In the genomic region with DNA sequence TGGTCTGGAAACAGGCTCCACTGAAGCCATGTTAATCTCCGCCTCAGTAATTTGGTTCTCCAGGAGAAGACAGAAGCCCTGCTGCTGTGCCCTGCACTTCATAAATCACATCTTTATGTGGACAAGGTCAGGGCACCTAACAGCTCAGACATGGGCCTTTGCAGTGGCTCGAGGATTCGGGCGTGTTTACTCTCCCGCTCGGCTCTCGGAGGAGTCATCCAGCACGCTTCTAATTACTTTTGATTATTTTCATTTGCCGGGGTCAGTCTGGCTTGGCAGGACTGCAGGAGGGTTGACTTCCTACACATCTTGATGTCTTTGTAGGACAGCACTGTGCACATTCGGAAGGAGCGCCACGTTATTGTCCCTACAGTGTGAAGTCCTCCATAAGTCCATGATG, we compare ENCODE assay signal across 14 mouse cellular contexts.
DNase-seq lines count a peak whose midpoint lies in the region; ATAC-seq lines count a peak whose summit lies in the region.
"Had no signal": no experiment of that assay in that cellular context is flagged by ENCODE, and none has a peak within 500 bp of the region (broad histone marks: within the 10 kb centered on the region; RNA-seq: fewer than 3 reads in every experiment).

No protein-coding gene starts in this region.

- H3K27me3 ChIP-seq in heart, embryonic 13.5 days (replicated peaks) = no peaks in the 10 kb centered on the region
- no peaks in the 10 kb centered on the region for H3K27me3 ChIP-seq in heart, embryonic 11.5 days (ENCODE audit: control insufficient read depth, insufficient read depth, low read length)
- H3K27me3 ChIP-seq in lung, embryonic 16.5 days (ENCODE audit: control insufficient read depth, insufficient read depth, low read depth, low read length) = no peaks in the 10 kb centered on the region
- no peaks in the 10 kb centered on the region for H3K27me3 ChIP-seq in neural tube, embryonic 11.5 days (ENCODE audit: control insufficient read depth, insufficient read depth, low read length)

- H3K4me2 ChIP-seq in heart, embryonic 13.5 days = no peak overlapping the region
- H3K4me2 ChIP-seq in heart, embryonic 11.5 days = no peak overlapping the region
- H3K4me2 ChIP-seq in lung, embryonic 16.5 days (ENCODE audit: low read depth, low read length) = peak overlapping the region; percentile 43
- H3K4me2 ChIP-seq in neural tube, embryonic 11.5 days (ENCODE audit: low read depth) = no peak overlapping the region
- H3K4me2 ChIP-seq: hindbrain, embryonic 12.5 days; liver, embryonic 15.5 days had no signal

- H3K36me3 ChIP-seq in heart, embryonic 13.5 days = no peaks in the 10 kb centered on the region
- no peaks in the 10 kb centered on the region for H3K36me3 ChIP-seq in heart, embryonic 11.5 days (ENCODE audit: control insufficient read depth, insufficient read depth, low read length)
- no peaks in the 10 kb centered on the region for H3K36me3 ChIP-seq in lung, embryonic 16.5 days (ENCODE audit: control insufficient read depth, insufficient read depth, low read length)
- no peaks in the 10 kb centered on the region for H3K36me3 ChIP-seq in neural tube, embryonic 11.5 days (ENCODE audit: control insufficient read depth, insufficient read depth, low read length)
- H3K36me3 ChIP-seq: forebrain, embryonic 10.5 days; hindbrain, embryonic 12.5 days; liver, embryonic 15.5 days had no signal

- WGBS in heart, embryonic 13.5 days = 48% methylated on average over 12 of the region's 12 CpGs
- WGBS in heart, embryonic 11.5 days (ENCODE audit: insufficient replicate concordance) = 42% methylated on average over 12 of the region's 12 CpGs
- 11% methylated on average over 12 of the region's 12 CpGs for WGBS in lung, embryonic 16.5 days
- 12% methylated on average over 12 of the region's 12 CpGs for WGBS in neural tube, embryonic 11.5 days

- no peak for DNase-seq in lung, adult 18-20 months
- DNase-seq in hindlimb bud, embryonic 11.5 days (ENCODE audit: extremely low spot score, low read depth, low spot score) = peak; percentile 91
- DNase-seq in neural tube, embryonic 11.5 days (ENCODE audit: low spot score) = peak; percentile 59
- no peak for DNase-seq in gastrocnemius, postnatal 25 days
- DNase-seq: adrenal gland, postnatal 36 days; cerebellum, postnatal 36 days; midbrain, embryonic 14.5 days had no signal

- H3K9ac ChIP-seq in heart, embryonic 13.5 days = no peak overlapping the region
- H3K9ac ChIP-seq in heart, embryonic 11.5 days (ENCODE audit: low read depth, low read length) = no peak overlapping the region
- H3K9ac ChIP-seq in lung, embryonic 16.5 days (ENCODE audit: low read length) = peak overlapping the region; percentile 41; the same call in 1 of the 2 replicates
- H3K9ac ChIP-seq in neural tube, embryonic 11.5 days (ENCODE audit: low read length) = no peak overlapping the region
- H3K9ac ChIP-seq: hindbrain, embryonic 12.5 days; liver, embryonic 15.5 days had no signal

- H3K4me1 ChIP-seq in heart, embryonic 13.5 days = peaks cover 26% of the 10 kb centered on the region
- H3K4me1 ChIP-seq in heart, embryonic 11.5 days (ENCODE audit: control insufficient read depth, insufficient read depth, low read length) = no peaks in the 10 kb centered on the region
- peaks cover 17% of the 10 kb centered on the region for H3K4me1 ChIP-seq in lung, embryonic 16.5 days (replicated peaks; ENCODE audit: control insufficient read depth, insufficient read depth, low read length)
- peaks cover 5% of the 10 kb centered on the region; the same call in 1 of the 2 replicates for H3K4me1 ChIP-seq in neural tube, embryonic 11.5 days (ENCODE audit: control insufficient read depth, insufficient read depth, low read length)
- H3K4me1 ChIP-seq: liver, embryonic 15.5 days had no signal

- H3K9me3 ChIP-seq in heart, embryonic 13.5 days = no peaks in the 10 kb centered on the region
- H3K9me3 ChIP-seq in heart, embryonic 11.5 days (replicated peaks; ENCODE audit: control insufficient read depth, low read length) = no peaks in the 10 kb centered on the region
- no peaks in the 10 kb centered on the region for H3K9me3 ChIP-seq in lung, embryonic 16.5 days (ENCODE audit: control insufficient read depth, low read length)
- no peaks in the 10 kb centered on the region for H3K9me3 ChIP-seq in neural tube, embryonic 11.5 days (ENCODE audit: control insufficient read depth, low read length)
- H3K9me3 ChIP-seq: forebrain, embryonic 10.5 days; hindbrain, embryonic 12.5 days; liver, embryonic 15.5 days had no signal

- H3K27ac ChIP-seq in heart, embryonic 13.5 days (replicated peaks) = 0 out of 2 replicates have a peak overlapping the region, but pooled peaks have one; percentile 20
- H3K27ac ChIP-seq in heart, embryonic 11.5 days (ENCODE audit: low read depth, low read length) = no peak overlapping the region
- peak overlapping the region; percentile 61 for H3K27ac ChIP-seq in lung, embryonic 16.5 days (ENCODE audit: low read length)
- no peak overlapping the region for H3K27ac ChIP-seq in neural tube, embryonic 11.5 days (ENCODE audit: low read depth, low read length)
- H3K27ac ChIP-seq: forebrain, embryonic 10.5 days; hindbrain, embryonic 12.5 days; liver, embryonic 15.5 days had no signal

- no peak overlapping the region for H3K4me3 ChIP-seq in heart, embryonic 13.5 days
- H3K4me3 ChIP-seq in heart, embryonic 11.5 days (ENCODE audit: low read depth, low read length) = no peak overlapping the region
- no peak overlapping the region for H3K4me3 ChIP-seq in lung, embryonic 16.5 days (ENCODE audit: low read length)
- H3K4me3 ChIP-seq in neural tube, embryonic 11.5 days (ENCODE audit: low read depth, low read length) = no peak overlapping the region
- H3K4me3 ChIP-seq: forebrain, embryonic 10.5 days; hindbrain, embryonic 12.5 days; liver, embryonic 15.5 days had no signal

- ATAC-seq in heart, embryonic 13.5 days (ENCODE audit: extremely low read depth, insufficient number of reproducible peaks, low FRiP score, low TSS enrichment) = no peak
- ATAC-seq in heart, embryonic 11.5 days (replicated peaks; ENCODE audit: insufficient number of reproducible peaks, low FRiP score, low TSS enrichment) = no peak
- peak; percentile 5; the same call in 1 of the 2 replicates for ATAC-seq in lung, embryonic 16.5 days (ENCODE audit: low read depth)
- peak; percentile 51; the same call in 1 of the 2 replicates for ATAC-seq in neural tube, embryonic 11.5 days (ENCODE audit: insufficient read depth, low FRiP score, low TSS enrichment)
- no peak for ATAC-seq in megakaryocyte-erythroid progenitor cell, adult 5-6 weeks (replicated peaks; ENCODE audit: low FRiP score, low TSS enrichment, poor library complexity, severe bottlenecking)

Comparison
In these comparisons a context has a peak if more than half of its experiments do, and no peak if none do; other contexts are left out.
1. H3K27ac ChIP-seq: peak in heart, embryonic 13.5 days (single experiment) and lung, embryonic 16.5 days (single experiment); none in heart, embryonic 11.5 days (single experiment) and neural tube, embryonic 11.5 days (single experiment).
2. ATAC-seq: peak in lung, embryonic 16.5 days (single experiment) and neural tube, embryonic 11.5 days (single experiment); none in heart, embryonic 13.5 days (single experiment), heart, embryonic 11.5 days (single experiment) and megakaryocyte-erythroid progenitor cell, adult 5-6 weeks (single experiment).
3. DNase-seq: peak in hindlimb bud, embryonic 11.5 days (single experiment) and neural tube, embryonic 11.5 days (single experiment); none in lung, adult 18-20 months (0 of 2) and gastrocnemius, postnatal 25 days (single experiment).